In the genomic region with DNA sequence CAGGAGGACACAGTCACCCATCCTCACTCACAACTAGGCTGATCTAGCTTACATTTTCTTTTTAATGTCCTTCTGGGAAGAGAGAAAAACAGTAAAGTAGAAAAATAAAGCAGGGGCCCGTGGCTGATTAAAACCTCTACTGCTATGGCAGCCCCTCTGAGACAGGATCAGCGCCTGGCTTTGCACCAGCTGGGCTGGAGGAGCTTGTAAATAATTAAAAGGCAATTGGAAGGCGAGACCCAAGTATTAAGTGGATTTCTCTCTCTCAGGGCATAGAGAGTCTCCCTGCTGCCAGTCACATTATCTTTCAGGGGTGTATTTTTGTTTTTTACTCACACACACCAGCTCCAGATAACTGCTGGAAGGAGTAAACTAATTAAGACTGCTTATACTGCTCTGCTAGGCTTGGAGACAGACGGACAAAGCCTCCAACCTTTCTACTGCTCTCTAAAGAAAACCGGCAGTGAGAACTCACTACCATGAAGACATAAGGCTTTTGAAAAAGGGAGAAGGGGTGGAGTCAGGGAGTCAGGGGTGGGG, we compare ENCODE assay signal across 12 mouse cellular contexts. TPM values are rescaled to one million over a fixed set of nuclear protein-coding genes. Genes with fewer than 3 reads are reported as not detected.
A peak's percentile ranks its signal among the peaks of the same experiment; 100 is the strongest.
DNase-seq lines count a peak whose midpoint lies in the region; ATAC-seq and TF ChIP-seq lines count a peak whose summit lies in the region.
"Had no signal": no experiment of that assay in that cellular context is flagged by ENCODE, and none has a peak within 500 bp of the region (broad histone marks: within the 10 kb centered on the region; RNA-seq: fewer than 3 reads in every experiment).

No protein-coding gene starts in this region.

- no peaks in the 10 kb centered on the region for H3K36me3 ChIP-seq in heart, adult 2 months (ENCODE audit: control insufficient read depth, insufficient read depth, low read length)
- peaks cover 66% of the 10 kb centered on the region for H3K36me3 ChIP-seq in E14TG2a.4 (ENCODE audit: insufficient read depth, low read length)
- H3K36me3 ChIP-seq in hindbrain, embryonic 12.5 days, result 0 out of 2 replicates have a peak, but pooled peaks cover 5% of the 10 kb centered on the region
- peaks cover 21% of the 10 kb centered on the region for H3K36me3 ChIP-seq in limb, embryonic 10.5 days
- H3K36me3 ChIP-seq: neural tube, embryonic 12.5 days had no signal

- TF ChIP-seq POLR2A in heart, adult 2 months (IDR thresholded peaks at IDR 0.05; ENCODE audit: insufficient read depth, low read depth, low read length), result no peak

- WGBS in heart, adult 2 months, result 69% methylated on average over 5 of the region's 5 CpGs
- WGBS in hindbrain, embryonic 12.5 days, result 42% methylated on average over 5 of the region's 5 CpGs
- WGBS in limb, embryonic 10.5 days, result 47% methylated on average over 5 of the region's 5 CpGs

- H3K27me3 ChIP-seq in heart, adult 2 months (ENCODE audit: control insufficient read depth, insufficient read depth, low read length), result no peaks in the 10 kb centered on the region
- no peaks in the 10 kb centered on the region for H3K27me3 ChIP-seq in E14TG2a.4 (ENCODE audit: insufficient read depth, low read length)
- H3K27me3 ChIP-seq in hindbrain, embryonic 12.5 days, result no peaks in the 10 kb centered on the region
- H3K27me3 ChIP-seq in limb, embryonic 10.5 days (ENCODE audit: low read depth, poor library complexity, severe bottlenecking), result no peaks in the 10 kb centered on the region
- H3K27me3 ChIP-seq: neural tube, embryonic 12.5 days had no signal

- H3K4me1 ChIP-seq in heart, adult 2 months (ENCODE audit: control insufficient read depth, insufficient read depth, low read length), result peaks cover 2% of the 10 kb centered on the region; the same call in 1 of the 2 replicates
- peaks cover 98% of the 10 kb centered on the region for H3K4me1 ChIP-seq in E14TG2a.4 (replicated peaks; ENCODE audit: low read depth, low read length)
- H3K4me1 ChIP-seq in hindbrain, embryonic 12.5 days, result peaks cover 87% of the 10 kb centered on the region
- H3K4me1 ChIP-seq in limb, embryonic 10.5 days, result peaks cover 97% of the 10 kb centered on the region

- H3K4me3 ChIP-seq in heart, adult 2 months, result no peak overlapping the region
- H3K4me3 ChIP-seq in E14TG2a.4 (replicated peaks; ENCODE audit: low read length), result peak overlapping the region; percentile 18; the same call in 1 of the 2 replicates
- no peak overlapping the region for H3K4me3 ChIP-seq in hindbrain, embryonic 12.5 days
- H3K4me3 ChIP-seq in limb, embryonic 10.5 days, result no peak overlapping the region
- H3K4me3 ChIP-seq: neural tube, embryonic 12.5 days had no signal

- no peak overlapping the region for H3K9ac ChIP-seq in heart, adult 2 months (ENCODE audit: low read depth, low read length)
- no peak overlapping the region for H3K9ac ChIP-seq in hindbrain, embryonic 12.5 days
- H3K9ac ChIP-seq: neural tube, embryonic 12.5 days had no signal

- no peak for DNase-seq in heart, adult 2 months
- DNase-seq in heart, postnatal 14 days, result no peak
- no peak for DNase-seq in limb, embryonic 10.5 days (ENCODE audit: low spot score)
- no peak for DNase-seq in cerebellum, adult 11 months
- no peak for DNase-seq in left cerebral cortex, adult 8-10 months (ENCODE audit: low spot score in 2 of 2)
- DNase-seq: gastrocnemius, postnatal 25 days; liver; lung, postnatal 10 days had no signal

- H3K4me2 ChIP-seq in hindbrain, embryonic 12.5 days (replicated peaks), result no peak overlapping the region
- H3K4me2 ChIP-seq: neural tube, embryonic 12.5 days had no signal

- intact Hi-C loops in heart, adult 2 months (cut with DNase I), result no loop called here
- intact Hi-C loops in heart, postnatal 14 days (cut with DNase I), result no loop called here

- no peak for TF ChIP-seq CTCF in heart, adult 2 months (IDR thresholded peaks at IDR 0.05)
- no peak for TF ChIP-seq CTCF in E14TG2a.4 (conservative IDR thresholded peaks at IDR 0.05; ENCODE audit: low read length)

- TF ChIP-seq EP300 in heart, adult 2 months (IDR thresholded peaks at IDR 0.05; ENCODE audit: insufficient read depth, low read depth, low read length), result no peak

- H3K9me3 ChIP-seq in E14TG2a.4 (ENCODE audit: low read length), result no peaks in the 10 kb centered on the region
- no peaks in the 10 kb centered on the region for H3K9me3 ChIP-seq in hindbrain, embryonic 12.5 days (replicated peaks)
- H3K9me3 ChIP-seq in limb, embryonic 10.5 days (replicated peaks), result no peaks in the 10 kb centered on the region
- H3K9me3 ChIP-seq: neural tube, embryonic 12.5 days had no signal

- no peaks in the 10 kb centered on the region for H3K79me2 ChIP-seq in heart, adult 2 months (replicated peaks; ENCODE audit: control insufficient read depth, insufficient read depth, low read length)

- no peak for ATAC-seq in hindbrain, embryonic 12.5 days (ENCODE audit: low FRiP score)
- ATAC-seq in erythroid progenitor cell, adult 5-6 weeks (replicated peaks; ENCODE audit: low FRiP score, poor library complexity, severe bottlenecking), result no peak

- H3K27ac ChIP-seq in heart, adult 2 months, result peak overlapping the region; percentile 14; the same call in 1 of the 2 replicates
- H3K27ac ChIP-seq in hindbrain, embryonic 12.5 days, result peak overlapping the region; percentile 46
- peak overlapping the region; percentile 83 for H3K27ac ChIP-seq in limb, embryonic 10.5 days
- H3K27ac ChIP-seq: neural tube, embryonic 12.5 days had no signal

RNA-seq across cellular contexts. Expression of a gene that starts 27.8 kb away (rescaled TPM):
- total RNA-seq in heart, adult 2 months (2021), result 1 to 10 TPM; 4.0 to 4.6 TPM
- polyA plus RNA-seq in heart, adult 2 months (2012; rRNA removed), result 3.6 and 3.8 TPM in 2 replicates
- 1 to 10 TPM; 3.6 to 4.5 TPM for total RNA-seq in heart, postnatal 14 days (2021)
- polyA plus RNA-seq in hindbrain, embryonic 12.5 days (2016; fragmentation: Nextera tagmentation; extraction: Ambion mirVana), result 19.0 and 22.9 TPM in 2 replicates
- polyA plus RNA-seq in limb, embryonic 10.5 days (2016; fragmentation: Nextera tagmentation; extraction: Ambion mirVana), result 56.8 and 62.9 TPM in 2 replicates
- total RNA-seq in erythroid progenitor cell, adult 5-6 weeks (2015; ENCODE audit: low replicate concordance), result 7.1 and 8.3 TPM in 2 replicates
- total RNA-seq in erythroid progenitor cell, adult 5-6 weeks (2017; ENCODE audit: low replicate concordance), result 0.83 and 1.8 TPM in 2 replicates
- total RNA-seq in left cerebral cortex, adult 8-10 months (2022), result 10 to 100 TPM; 10.9 to 15.0 (median 13.4) TPM

RNA-seq across cellular contexts. Expression of a gene that starts 43.2 kb away (rescaled TPM):
- 10 to 100 TPM; 27.6 to 33.8 TPM for total RNA-seq in heart, adult 2 months (2021)
- polyA plus RNA-seq in heart, adult 2 months (2012; rRNA removed), result 61.7 and 124 TPM in 2 replicates
- 10 to 100 TPM; 32.7 to 40.8 TPM for total RNA-seq in heart, postnatal 14 days (2021)
- 81.8 and 82.5 TPM in 2 replicates for polyA plus RNA-seq in hindbrain, embryonic 12.5 days (2016; fragmentation: Nextera tagmentation; extraction: Ambion mirVana)
- polyA plus RNA-seq in limb, embryonic 10.5 days (2016; fragmentation: Nextera tagmentation; extraction: Ambion mirVana), result 93.2 and 95.9 TPM in 2 replicates
- 237 and 278 TPM in 2 replicates for total RNA-seq in erythroid progenitor cell, adult 5-6 weeks (2015; ENCODE audit: low replicate concordance)
- total RNA-seq in erythroid progenitor cell, adult 5-6 weeks (2017; ENCODE audit: low replicate concordance), result 247 and 348 TPM in 2 replicates
- 10 to 100 TPM; 75.6 to 87.1 (median 78.7) TPM for total RNA-seq in left cerebral cortex, adult 8-10 months (2022)

Comparison
In these comparisons a context has a peak if more than half of its experiments do, and no peak if none do; other contexts are left out.
1. H3K27ac ChIP-seq: peak in every context shown above with its lines; median percentile 83 in limb, embryonic 10.5 days; 46 in hindbrain, embryonic 12.5 days; 14 in heart, adult 2 months.